Mouse (Mus musculus) lung, embryonic 14.5 days (tissue): ENCODE data around the gene Kcnh5. TPM values are rescaled to one million over a fixed set of nuclear protein-coding genes. Genes with fewer than 3 reads are reported as not detected.

ENCODE experiments used
- ATAC-seq: fragments of 200-750 bp; cut with Nextera tagmentation; 2 replicates; pipeline ENCODE4 v1.8.0; 2017; ENCODE audit warnings: mild to moderate bottlenecking, moderate TSS enrichment, moderate library complexity; ENCODE audit not compliant: insufficient read depth
- DNase-seq: peaks from one replicate; pipeline ENCODE4 v3.0.0-alpha.2; 2015
- H3K27ac ChIP-seq: fragments of 300-500 bp; sonication (generic); 2 replicates; pipeline ENCODE4 v1.5.1; 2014; ENCODE audit warnings: low read depth, mild to moderate bottlenecking, moderate library complexity
- H3K27me3 ChIP-seq: fragments of 300-500 bp; sonication (generic); 2 replicates; pipeline ENCODE4 v1.6.1; 2014; ENCODE audit warnings: low read length, control low read depth; ENCODE audit not compliant: insufficient read depth
- H3K36me3 ChIP-seq: fragments of 300-500 bp; sonication (generic); 2 replicates; pipeline ENCODE4 v1.6.1; 2014; ENCODE audit warnings: control low read depth; ENCODE audit not compliant: insufficient read depth
- H3K4me1 ChIP-seq: fragments of 300-500 bp; sonication (generic); 2 replicates; pipeline ENCODE4 v1.6.1; 2014; ENCODE audit warnings: antibody characterized with exemption, control low read depth; ENCODE audit not compliant: insufficient read depth
- H3K4me2 ChIP-seq: fragments of 300-500 bp; sonication (generic); 2 replicates; pipeline ENCODE4 v1.6.1; 2014; ENCODE audit warnings: mild to moderate bottlenecking
- H3K4me3 ChIP-seq: fragments of 300-500 bp; sonication (generic); 2 replicates; pipeline ENCODE4 v1.5.1; 2014; ENCODE audit warnings: low read depth, low read length
- H3K9ac ChIP-seq: fragments of 300-500 bp; sonication (generic); 2 replicates; pipeline ENCODE4 v1.6.1; 2014
- H3K9me3 ChIP-seq: fragments of 300-500 bp; sonication (generic); 2 replicates; pipeline ENCODE4 v1.6.1; 2016; ENCODE audit warnings: low read depth, low read length, control low read depth
- CTCF ChIP-seq: IDR thresholded peaks from 2 replicates; pipeline ENCODE4 v1.5.1; 2016; ENCODE audit warnings: antibody characterized with exemption, low read depth
- WGBS: fragments of 180-500 bp; shearing (Covaris S2); extraction: QIAGEN DNeasy Blood & Tissue Kit; methylation state at CpG from one replicate; pipeline ENCODE4 v1.1.7; 2014; 5-methylcytosine and 5-hydroxymethylcytosine counted together
- polyA plus RNA-seq: library from polyadenylated mRNA; unstranded; fragments of >200 nt; fragmentation: Nextera tagmentation; extraction: Ambion mirVana; gene quantifications from 2 replicates; pipeline ENCODE4 v1.2.1, GENCODE M21; 2014

Gene Kcnh5
- polyA plus RNA-seq, result 0.05 TPM in 1 of 2 replicates, not detected in the other

DNA sequence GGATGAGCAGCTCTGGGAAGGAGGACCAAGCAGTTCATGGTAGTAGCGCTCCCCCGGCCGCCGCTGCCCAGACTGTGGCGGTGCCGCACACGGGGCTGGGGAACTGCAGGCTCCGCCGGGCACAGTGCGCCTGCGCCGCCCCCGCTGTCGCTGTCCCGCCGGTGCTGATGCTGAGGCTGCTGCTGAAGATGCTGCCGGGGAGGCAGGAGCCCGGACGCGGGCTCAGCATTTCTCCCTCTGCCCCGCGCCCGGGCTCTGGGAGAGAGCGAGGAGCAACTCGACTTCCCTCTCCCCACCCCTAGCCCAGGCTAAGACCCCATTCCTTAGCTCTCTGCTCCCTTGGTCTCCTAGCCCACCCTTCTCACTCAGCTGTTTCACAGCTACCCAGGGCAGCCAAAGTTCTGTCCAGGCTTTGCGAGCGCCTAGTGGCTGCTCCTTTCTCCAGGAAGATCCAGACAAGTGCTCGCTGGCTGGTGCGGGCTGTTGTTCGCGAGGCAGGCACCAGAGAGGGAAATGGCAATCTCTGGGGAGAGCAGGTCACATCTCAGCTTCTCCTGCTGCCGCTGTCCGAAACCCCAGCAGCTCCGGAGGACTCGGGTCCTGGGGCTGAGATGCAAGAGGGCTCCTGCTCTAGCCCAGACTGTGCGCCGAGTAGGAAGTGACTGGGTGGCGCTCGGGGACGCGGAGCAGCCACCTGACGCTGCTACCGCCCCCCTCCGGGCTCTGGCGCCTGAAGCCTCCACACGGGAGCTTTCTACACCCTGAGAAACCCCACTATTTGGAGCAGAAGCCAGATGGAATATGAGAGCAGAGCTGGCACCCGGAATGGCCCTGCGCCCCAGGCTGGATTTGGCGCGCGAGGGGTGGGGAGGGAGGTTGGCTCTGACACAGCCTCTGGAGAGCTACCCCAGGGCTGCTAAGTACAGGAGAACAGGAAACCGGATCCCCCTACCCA, at the start of gene Kcnh5:
Gene Kcnh5 (minus strand): TSS at position 642 of the 955 bp plus-strand sequence.
- WGBS, result under 1% methylated on average over 47 of the region's 52 CpGs
- Histone ChIP-seq H3K36me3 (no peaks in the 10 kb centered on the region), H3K27me3 (peaks cover 44% of the 10 kb centered on the region), H3K4me2 (peak within 1 kb of the TSS; percentile 63), H3K9me3 (no peaks in the 10 kb centered on the region), H3K4me1 (no peaks in the 10 kb centered on the region), H3K4me3 (peak within 1 kb of the TSS; percentile 30), H3K27ac (no peak within 1 kb of the TSS), H3K9ac (no peak within 1 kb of the TSS)
- DNase-seq, result peak; percentile 76
- TF ChIP-seq CTCF, result no peak
- peak; percentile 92 for ATAC-seq

DNA sequence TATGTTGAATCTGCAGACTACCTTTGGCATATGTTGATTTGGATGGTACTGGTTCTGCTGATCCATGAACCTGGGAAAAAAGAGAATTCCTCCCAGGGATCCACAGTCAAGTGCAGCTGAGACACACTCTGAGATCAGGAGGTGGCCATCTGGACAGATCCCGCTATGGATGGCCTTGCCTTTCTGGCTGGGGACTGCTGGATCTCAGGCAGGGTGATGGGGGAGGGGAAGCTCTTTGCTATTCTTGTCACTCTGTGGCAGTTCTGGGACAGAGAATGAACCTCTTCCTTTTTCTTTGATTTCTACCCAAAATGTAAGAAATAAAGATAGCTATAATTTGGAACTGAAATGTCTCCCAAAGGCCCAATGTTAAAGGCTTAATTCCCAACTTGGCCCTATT, 46.8 kb upstream of the Kcnh5 start:
- H3K36me3 ChIP-seq, result no peaks in the 10 kb centered on the region
- no peak for DNase-seq
- no peak overlapping the region for H3K27ac ChIP-seq
- H3K9ac ChIP-seq, result no peak overlapping the region
- H3K27me3 ChIP-seq, result no peaks in the 10 kb centered on the region
- 80% methylated on average over 1 of the region's 1 CpGs for WGBS
- no peaks in the 10 kb centered on the region for H3K4me1 ChIP-seq
- TF ChIP-seq CTCF, result no peak
- no peaks in the 10 kb centered on the region for H3K9me3 ChIP-seq
- no peak for ATAC-seq
- no peak overlapping the region for H3K4me2 ChIP-seq
- no peak overlapping the region for H3K4me3 ChIP-seq

DNA sequence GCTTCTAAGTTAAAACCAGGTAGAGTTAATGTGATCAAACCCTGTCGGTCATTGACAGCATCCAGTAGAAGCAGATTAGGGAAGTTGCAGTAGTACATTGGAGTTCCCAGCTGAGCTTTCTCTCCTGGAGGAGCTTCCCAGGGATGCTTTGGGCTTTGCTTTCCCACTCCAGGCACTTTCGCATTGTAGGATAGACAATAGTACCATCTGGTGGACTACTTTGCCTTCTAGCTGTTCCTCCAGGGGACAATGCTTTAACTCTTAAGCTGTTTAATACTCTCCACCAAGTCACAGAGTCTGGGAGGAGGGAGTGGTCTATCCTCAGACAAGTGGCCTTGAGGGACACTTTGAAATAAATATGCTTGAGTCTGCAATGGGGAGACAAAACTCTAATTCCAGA, 12.3 kb upstream of the Kcnh5 start:
- Histone ChIP-seq H3K36me3 (no peaks in the 10 kb centered on the region), H3K4me1 (no peaks in the 10 kb centered on the region), H3K27ac (no peak overlapping the region), H3K9ac (no peak overlapping the region), H3K27me3 (no peaks in the 10 kb centered on the region), H3K4me2 (no peak overlapping the region), H3K4me3 (no peak overlapping the region), H3K9me3 (no peaks in the 10 kb centered on the region)
- no peak for TF ChIP-seq CTCF
- DNase-seq, result peak; percentile 13
- WGBS, result 70% methylated on average over 2 of the region's 2 CpGs
- no peak for ATAC-seq

DNA sequence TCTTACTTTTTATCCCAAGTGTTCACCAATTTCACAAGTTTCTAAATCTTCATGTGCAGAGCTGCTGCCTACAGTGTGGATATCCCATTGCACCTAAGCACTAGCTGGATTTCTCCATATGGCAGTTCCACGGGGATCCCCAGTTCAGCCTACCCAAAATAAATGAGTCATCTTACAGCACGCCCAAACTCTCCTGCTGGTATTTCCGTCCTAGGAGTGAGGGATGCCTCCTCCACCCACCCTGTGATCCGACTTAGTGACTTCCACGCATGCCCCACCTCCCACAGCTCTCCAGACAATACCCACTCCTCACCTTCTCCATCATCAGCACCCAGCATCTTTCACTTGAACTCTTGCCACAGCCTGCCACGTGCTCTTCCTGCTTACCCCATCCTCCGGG, 5.5 kb upstream of the Kcnh5 start:
- Histone ChIP-seq H3K9ac (no peak overlapping the region), H3K4me1 (no peaks in the 10 kb centered on the region), H3K4me3 (no peak overlapping the region), H3K27me3 (peaks cover 18% of the 10 kb centered on the region), H3K4me2 (no peak overlapping the region), H3K27ac (no peak overlapping the region), H3K36me3 (no peaks in the 10 kb centered on the region), H3K9me3 (no peaks in the 10 kb centered on the region)
- WGBS, result 62% methylated on average over 7 of the region's 7 CpGs
- TF ChIP-seq CTCF, result no peak
- ATAC-seq, result no peak
- DNase-seq, result no peak

DNA sequence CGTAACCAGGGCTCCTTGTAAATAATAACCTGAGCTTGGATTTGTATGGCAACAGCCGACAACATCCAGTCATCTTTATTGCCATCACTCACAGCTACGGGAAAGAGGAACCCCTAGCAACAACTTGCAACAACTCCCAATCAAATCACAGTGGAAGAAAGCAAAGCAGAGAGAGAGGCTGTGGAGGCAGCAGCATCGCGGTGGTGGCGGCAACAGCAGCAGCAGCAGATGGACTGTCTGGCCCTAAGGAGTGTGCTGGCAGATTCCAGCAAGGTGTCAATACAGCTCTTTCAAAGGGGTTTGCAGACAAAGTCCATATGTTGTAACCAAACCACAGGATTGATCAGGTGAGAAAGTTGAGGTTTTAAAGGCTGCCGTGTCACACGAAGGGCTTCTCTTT, 2.4 kb upstream of the Kcnh5 start:
- ATAC-seq, result no peak
- DNase-seq, result no peak

DNA sequence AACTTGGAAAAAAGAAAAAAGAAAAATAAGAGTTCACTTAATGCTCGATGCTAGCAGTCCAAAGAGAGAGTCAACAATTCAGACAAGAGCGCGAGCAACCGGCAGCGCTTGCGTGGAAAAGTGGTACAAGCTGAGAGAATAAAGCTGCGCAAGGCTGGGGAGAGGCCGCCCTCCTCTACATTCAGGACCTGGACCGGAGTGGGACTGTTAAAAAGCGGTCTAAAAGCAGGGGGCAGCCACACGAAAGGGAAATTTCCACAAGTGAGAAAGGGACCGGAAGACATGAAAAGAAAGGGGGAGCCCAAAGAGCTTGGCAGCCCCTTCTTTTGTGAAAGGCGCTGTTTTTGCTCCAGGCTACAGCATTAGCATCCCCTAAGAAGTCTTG, 506 bp upstream of the Kcnh5 start:
- Histone ChIP-seq H3K4me1 (no peaks in the 10 kb centered on the region), H3K9ac (no peak overlapping the region), H3K36me3 (no peaks in the 10 kb centered on the region), H3K9me3 (no peaks in the 10 kb centered on the region), H3K4me3 (peak overlapping the region; percentile 30), H3K27me3 (peaks cover 44% of the 10 kb centered on the region), H3K27ac (no peak overlapping the region), H3K4me2 (peak overlapping the region; percentile 63)
- 3% methylated on average over 13 of the region's 13 CpGs for WGBS
- DNase-seq, result no peak
- no peak for ATAC-seq
- no peak for TF ChIP-seq CTCF

More for the DNA sequence above, 2.4 kb upstream of the Kcnh5 start:
- 20% methylated on average over 8 of the region's 8 CpGs for WGBS
- no peaks in the 10 kb centered on the region for H3K36me3 ChIP-seq
- H3K9me3 ChIP-seq, result no peaks in the 10 kb centered on the region
- peaks cover 44% of the 10 kb centered on the region for H3K27me3 ChIP-seq
- H3K27ac ChIP-seq, result no peak overlapping the region
- no peak for TF ChIP-seq CTCF
- no peaks in the 10 kb centered on the region for H3K4me1 ChIP-seq
- H3K4me2 ChIP-seq, result no peak overlapping the region
- no peak overlapping the region for H3K4me3 ChIP-seq
- H3K9ac ChIP-seq, result no peak overlapping the region

DNA sequence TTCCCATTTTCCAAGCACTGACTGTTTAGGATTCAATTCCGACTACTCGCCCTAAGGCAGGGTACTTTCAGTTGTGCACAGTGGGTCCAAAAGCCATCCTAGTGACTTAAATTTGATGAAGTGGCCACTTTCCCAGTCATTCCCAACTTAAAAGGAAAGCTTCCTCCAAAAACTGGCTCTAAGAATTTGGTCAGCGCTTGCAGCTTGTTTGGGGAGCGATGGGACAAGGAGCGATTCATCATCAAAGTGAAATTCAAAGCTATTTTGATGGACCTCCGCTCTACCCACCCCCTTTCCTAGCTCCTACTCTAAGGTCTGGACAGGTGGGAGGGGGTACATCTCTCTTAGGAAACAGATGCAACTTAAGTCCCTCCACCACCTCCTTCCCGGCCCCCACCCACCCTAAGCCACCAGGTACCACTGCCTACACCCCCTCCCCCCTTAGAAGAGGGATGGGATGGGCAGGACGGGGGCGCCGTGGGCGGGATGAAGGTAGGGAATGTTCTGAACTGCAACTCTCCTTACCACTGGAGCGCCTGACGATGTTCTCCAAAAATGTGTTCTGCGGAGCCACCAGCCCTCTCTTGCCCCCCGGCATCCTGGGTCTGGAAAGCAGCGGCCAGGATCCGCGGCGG, 1.1 kb downstream of the Kcnh5 start:
- ATAC-seq (peak; percentile 54; the same call in 1 of the 2 replicates), DNase-seq (no peak)
- peak overlapping the region; percentile 30 for H3K4me3 ChIP-seq
- H3K9me3 ChIP-seq, result no peaks in the 10 kb centered on the region
- H3K36me3 ChIP-seq, result no peaks in the 10 kb centered on the region
- no peak overlapping the region for H3K9ac ChIP-seq
- 4% methylated on average over 19 of the region's 19 CpGs for WGBS
- no peaks in the 10 kb centered on the region for H3K4me1 ChIP-seq
- no peak overlapping the region for H3K27ac ChIP-seq
- peaks cover 44% of the 10 kb centered on the region for H3K27me3 ChIP-seq
- no peak for TF ChIP-seq CTCF
- H3K4me2 ChIP-seq, result peak overlapping the region; percentile 63
